Mouse (Mus musculus): ENCODE data around the gene Zc3h12a.

DNA sequence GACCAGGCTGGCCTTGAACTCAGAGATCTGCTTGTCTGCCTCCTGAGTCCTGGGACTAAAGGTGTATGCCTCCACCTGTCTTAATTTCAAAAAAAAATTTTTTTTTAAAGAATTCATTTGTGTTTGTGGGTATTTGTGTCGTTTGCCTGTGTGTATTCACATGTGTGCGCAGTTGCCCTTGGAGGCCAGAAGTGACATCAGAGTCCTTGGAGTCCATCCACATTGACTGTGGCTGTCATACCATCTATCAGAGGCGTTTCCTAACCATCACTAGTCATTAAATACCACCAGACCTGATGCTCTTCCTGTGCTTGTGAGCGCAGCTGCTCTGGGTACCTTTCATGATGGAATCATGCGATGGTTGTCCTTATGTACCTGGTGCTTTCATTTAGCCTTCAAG lies 28.0 kb upstream of the Zc3h12a start:
- TF ChIP-seq CTCF (IDR thresholded peaks at IDR 0.05; ENCODE audit: insufficient read depth, low read depth, low read length): no peak
- TF ChIP-seq POLR2A (IDR thresholded peaks at IDR 0.05; ENCODE audit: insufficient read depth, low read depth, low read length): no peak
